Mouse (Mus musculus): ENCODE measurements around the gene Nme8. TPM values are rescaled to one million over a fixed set of nuclear protein-coding genes. Genes with fewer than 3 reads are reported as not detected.

The Nme8 gene
- total and polyA plus RNA-seq, 2 experiments: not detected

DNA sequence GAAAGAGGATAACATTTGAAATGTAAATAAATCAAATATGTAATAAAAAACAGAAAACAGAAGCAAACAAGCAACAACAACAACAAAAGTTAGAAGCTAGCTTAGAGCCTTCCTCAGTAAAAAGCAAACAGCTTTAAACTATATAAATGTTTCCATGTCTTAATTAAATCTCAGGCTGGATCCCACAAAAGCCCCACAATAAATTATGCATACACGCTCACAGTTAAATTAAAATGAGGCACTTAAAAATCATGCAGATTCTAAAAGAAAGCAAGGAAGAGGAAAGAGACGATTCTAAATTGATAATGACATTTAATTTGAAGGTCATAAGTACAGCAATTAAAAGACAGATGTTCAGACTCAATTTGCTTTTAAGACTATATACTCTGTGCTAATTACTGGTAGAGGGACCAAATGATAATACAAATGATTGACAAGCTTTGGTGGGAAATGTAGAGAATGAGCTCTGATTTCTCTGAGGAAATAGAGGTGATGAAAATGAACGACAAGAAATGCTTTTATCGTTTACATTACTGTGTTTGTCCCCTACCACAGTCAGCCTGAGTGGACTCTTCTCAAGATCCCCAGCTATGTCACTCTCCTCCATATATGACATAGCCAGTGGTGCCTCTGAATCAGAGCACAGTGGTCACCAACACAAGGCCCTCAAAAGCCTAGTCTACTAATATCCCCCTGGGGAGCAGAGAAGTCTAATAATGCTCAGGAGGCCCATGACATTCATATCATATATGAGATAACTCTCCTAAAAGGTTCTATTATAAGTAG is 29.0 kb downstream of the Nme8 start:
- Histone ChIP-seq H3K4me1 (ENCODE audit: control insufficient read depth, insufficient read depth, low read length) (no peaks in the 10 kb centered on the region), H3K27me3 (ENCODE audit: control insufficient read depth, insufficient read depth, low read length) (no peaks in the 10 kb centered on the region), H3K79me2 (ENCODE audit: control insufficient read depth, insufficient read depth, low read length) (no peaks in the 10 kb centered on the region), H3K36me3 (ENCODE audit: control insufficient read depth, insufficient read depth, low read length) (no peaks in the 10 kb centered on the region), H3K9ac (ENCODE audit: low read depth, low read length) (no peak overlapping the region), H3K4me3 (ENCODE audit: insufficient read depth, low read depth, low read length) (no peak overlapping the region), H3K27ac (replicated peaks; ENCODE audit: insufficient read depth, low read depth, low read length) (no peak overlapping the region)
- 81% methylated on average over 4 of the region's 4 CpGs for WGBS
- TF ChIP-seq CTCF (IDR thresholded peaks at IDR 0.05; ENCODE audit: low read depth, low read length): no peak
- no peak for DNase-seq (ENCODE audit: extremely low read depth, low read depth, low spot score)

DNA sequence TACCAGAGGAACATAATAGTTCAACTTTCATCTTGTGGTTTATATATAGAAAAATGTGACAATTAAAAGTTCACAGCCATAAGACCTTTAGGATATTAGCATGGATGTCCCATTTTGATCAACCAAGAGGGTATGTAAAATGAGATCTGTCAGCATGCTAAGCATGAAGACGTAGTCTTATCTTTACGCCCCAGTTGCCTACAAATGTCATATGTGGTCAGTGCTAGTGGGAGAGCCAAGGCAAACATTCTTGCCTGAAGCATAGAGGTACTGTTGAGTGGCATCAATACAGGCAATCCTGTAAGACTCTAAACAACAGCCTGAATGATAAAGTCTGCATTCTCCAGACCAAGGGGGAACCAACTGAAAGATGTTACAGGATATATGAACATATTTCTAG is 45.2 kb downstream of the Nme8 start:
- H3K27ac ChIP-seq (replicated peaks; ENCODE audit: insufficient read depth, low read depth, low read length): no peak overlapping the region

DNA sequence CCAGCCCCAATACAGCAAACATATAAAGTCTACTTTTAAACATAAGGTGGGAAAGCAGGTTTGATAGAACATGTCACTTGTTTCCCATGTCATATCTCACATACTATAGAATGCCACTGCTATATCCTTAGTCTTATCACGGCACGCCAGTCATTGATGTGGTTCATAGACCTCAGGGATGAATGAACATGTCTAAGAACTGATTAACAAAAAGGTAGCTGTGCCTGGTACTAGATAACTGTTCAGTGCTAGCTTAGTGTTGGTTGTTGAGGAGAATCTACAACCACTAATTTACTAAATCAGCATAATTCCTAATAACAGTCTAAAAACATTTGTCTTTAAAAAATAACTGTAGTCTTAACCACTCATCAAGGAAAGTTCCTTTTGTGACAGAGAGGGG is 47.8 kb downstream of the Nme8 start:
- Histone ChIP-seq H3K4me3 (ENCODE audit: insufficient read depth, low read depth, low read length) (no peak overlapping the region), H3K4me1 (ENCODE audit: control insufficient read depth, insufficient read depth, low read length) (no peaks in the 10 kb centered on the region), H3K27me3 (ENCODE audit: control insufficient read depth, insufficient read depth, low read length) (no peaks in the 10 kb centered on the region), H3K79me2 (ENCODE audit: control insufficient read depth, insufficient read depth, low read length) (no peaks in the 10 kb centered on the region), H3K9ac (ENCODE audit: low read depth, low read length) (no peak overlapping the region), H3K36me3 (ENCODE audit: control insufficient read depth, insufficient read depth, low read length) (no peaks in the 10 kb centered on the region), H3K27ac (replicated peaks; ENCODE audit: insufficient read depth, low read depth, low read length) (no peak overlapping the region)
- WGBS: 95% methylated on average over 2 of the region's 2 CpGs
- TF ChIP-seq POLR2A (IDR thresholded peaks at IDR 0.05; ENCODE audit: extremely low read depth, insufficient read depth, low read length) (no peak), CTCF (IDR thresholded peaks at IDR 0.05; ENCODE audit: low read depth, low read length) (no peak)
- DNase-seq (ENCODE audit: extremely low read depth, low read depth, low spot score): no peak

More for the DNA sequence above, 45.2 kb downstream of the Nme8 start:
- no peak for DNase-seq (ENCODE audit: extremely low read depth, low read depth, low spot score)
- H3K9ac ChIP-seq (ENCODE audit: low read depth, low read length): no peak overlapping the region
- H3K79me2 ChIP-seq (ENCODE audit: control insufficient read depth, insufficient read depth, low read length): no peaks in the 10 kb centered on the region
- H3K27me3 ChIP-seq (ENCODE audit: control insufficient read depth, insufficient read depth, low read length): no peaks in the 10 kb centered on the region
- 86% methylated on average over 2 of the region's 2 CpGs for WGBS
- no peaks in the 10 kb centered on the region for H3K36me3 ChIP-seq (ENCODE audit: control insufficient read depth, insufficient read depth, low read length)
- TF ChIP-seq POLR2A (IDR thresholded peaks at IDR 0.05; ENCODE audit: extremely low read depth, insufficient read depth, low read length): no peak
- no peak for TF ChIP-seq CTCF (IDR thresholded peaks at IDR 0.05; ENCODE audit: low read depth, low read length)
- no peak overlapping the region for H3K4me3 ChIP-seq (ENCODE audit: insufficient read depth, low read depth, low read length)
- H3K4me1 ChIP-seq (ENCODE audit: control insufficient read depth, insufficient read depth, low read length): no peaks in the 10 kb centered on the region

DNA sequence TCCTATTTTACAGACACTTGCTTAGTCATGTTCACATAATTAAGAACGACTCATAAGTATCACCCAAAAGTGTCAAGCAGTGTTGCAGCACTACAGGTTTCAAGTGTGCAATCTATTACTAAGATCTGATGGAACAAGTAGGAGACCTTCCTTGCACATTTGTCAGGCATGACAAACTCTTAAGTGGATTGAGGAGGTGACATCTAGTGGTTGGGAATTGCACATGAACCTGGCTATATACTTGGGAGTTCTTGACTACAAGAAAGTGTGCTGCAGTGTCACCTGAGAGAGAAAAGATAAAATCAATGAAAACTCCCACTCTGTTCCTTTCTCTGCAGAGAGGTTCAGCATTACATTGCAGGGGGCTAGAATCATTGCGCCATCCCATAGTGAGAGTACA is 53.4 kb downstream of the Nme8 start:
- Histone ChIP-seq H3K4me3 (ENCODE audit: insufficient read depth, low read depth, low read length) (no peak overlapping the region), H3K27me3 (ENCODE audit: control insufficient read depth, insufficient read depth, low read length) (no peaks in the 10 kb centered on the region), H3K27ac (replicated peaks; ENCODE audit: insufficient read depth, low read depth, low read length) (no peak overlapping the region), H3K79me2 (ENCODE audit: control insufficient read depth, insufficient read depth, low read length) (no peaks in the 10 kb centered on the region), H3K9ac (ENCODE audit: low read depth, low read length) (no peak overlapping the region), H3K4me1 (ENCODE audit: control insufficient read depth, insufficient read depth, low read length) (no peaks in the 10 kb centered on the region), H3K36me3 (ENCODE audit: control insufficient read depth, insufficient read depth, low read length) (no peaks in the 10 kb centered on the region)
- peak; percentile 4 for DNase-seq (ENCODE audit: extremely low read depth, low read depth, low spot score)
- TF ChIP-seq CTCF (IDR thresholded peaks at IDR 0.05; ENCODE audit: low read depth, low read length) (no peak), POLR2A (IDR thresholded peaks at IDR 0.05; ENCODE audit: extremely low read depth, insufficient read depth, low read length) (no peak)
- 62% methylated on average over 2 of the region's 2 CpGs for WGBS

DNA sequence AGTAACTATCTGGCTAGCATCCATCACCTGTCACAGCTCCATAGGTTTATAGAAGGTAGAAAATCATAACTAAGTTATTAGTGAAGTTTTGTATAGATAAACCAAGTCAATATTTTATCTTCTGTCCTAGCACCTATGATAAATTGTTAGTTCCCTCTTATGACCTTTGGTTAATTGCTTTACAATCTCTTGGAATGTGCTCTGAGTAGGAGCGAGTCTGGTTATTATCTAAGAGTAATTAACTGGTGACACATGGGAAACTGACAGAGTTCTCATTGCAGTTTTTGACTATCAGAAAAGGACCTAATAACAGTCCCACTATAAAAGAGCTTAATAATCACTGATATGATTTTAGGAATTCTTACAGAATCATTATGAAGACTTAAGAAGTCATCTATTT is 54.1 kb downstream of the Nme8 start:
- no peak overlapping the region for H3K9ac ChIP-seq (ENCODE audit: low read depth, low read length)
- WGBS: 80% methylated on average over 1 of the region's 1 CpGs
- no peaks in the 10 kb centered on the region for H3K79me2 ChIP-seq (ENCODE audit: control insufficient read depth, insufficient read depth, low read length)
- no peak overlapping the region for H3K4me3 ChIP-seq (ENCODE audit: insufficient read depth, low read depth, low read length)
- no peak for TF ChIP-seq CTCF (IDR thresholded peaks at IDR 0.05; ENCODE audit: low read depth, low read length)
- H3K36me3 ChIP-seq (ENCODE audit: control insufficient read depth, insufficient read depth, low read length): no peaks in the 10 kb centered on the region
- no peak overlapping the region for H3K27ac ChIP-seq (replicated peaks; ENCODE audit: insufficient read depth, low read depth, low read length)
- H3K27me3 ChIP-seq (ENCODE audit: control insufficient read depth, insufficient read depth, low read length): no peaks in the 10 kb centered on the region
- no peak for DNase-seq (ENCODE audit: extremely low read depth, low read depth, low spot score)
- H3K4me1 ChIP-seq (ENCODE audit: control insufficient read depth, insufficient read depth, low read length): no peaks in the 10 kb centered on the region

DNA sequence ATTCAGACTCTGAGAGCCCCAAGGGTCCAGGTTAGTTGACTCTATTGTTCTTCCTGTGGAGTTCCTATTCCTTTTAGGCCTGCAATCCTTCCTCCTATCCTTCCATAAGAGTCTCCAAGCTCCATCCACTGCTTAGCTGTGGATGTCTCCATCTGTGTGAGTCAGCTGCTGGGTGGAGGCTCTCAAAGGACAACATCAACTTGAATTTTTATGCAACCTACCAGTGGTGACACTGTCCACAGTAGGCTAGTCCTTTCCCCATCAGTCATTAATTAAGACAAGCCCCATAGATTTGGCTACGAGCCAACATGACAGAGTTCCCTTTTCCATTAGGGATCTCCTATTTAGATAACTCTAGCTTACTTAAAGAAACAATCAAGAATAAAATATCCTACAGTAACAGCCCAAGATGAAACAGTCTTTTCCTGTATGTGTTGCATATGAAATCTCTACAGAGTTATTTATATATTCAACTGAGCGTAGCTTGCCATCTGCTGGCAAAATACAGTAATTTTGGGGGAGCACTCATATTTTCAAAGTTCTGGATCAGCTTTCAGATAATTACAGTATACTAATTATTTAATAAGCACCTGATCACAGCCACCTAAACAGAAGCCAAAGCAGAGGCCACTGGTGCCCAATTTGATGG is 57.3 kb downstream of the Nme8 start:
- WGBS: 79% methylated on average over 2 of the region's 2 CpGs
- DNase-seq (ENCODE audit: extremely low read depth, low read depth, low spot score): no peak
- Histone ChIP-seq H3K27me3 (ENCODE audit: control insufficient read depth, insufficient read depth, low read length) (no peaks in the 10 kb centered on the region), H3K79me2 (ENCODE audit: control insufficient read depth, insufficient read depth, low read length) (no peaks in the 10 kb centered on the region), H3K27ac (replicated peaks; ENCODE audit: insufficient read depth, low read depth, low read length) (no peak overlapping the region), H3K4me1 (ENCODE audit: control insufficient read depth, insufficient read depth, low read length) (no peaks in the 10 kb centered on the region), H3K36me3 (ENCODE audit: control insufficient read depth, insufficient read depth, low read length) (no peaks in the 10 kb centered on the region), H3K9ac (ENCODE audit: low read depth, low read length) (no peak overlapping the region), H3K4me3 (ENCODE audit: insufficient read depth, low read depth, low read length) (no peak overlapping the region)
- TF ChIP-seq POLR2A (IDR thresholded peaks at IDR 0.05; ENCODE audit: extremely low read depth, insufficient read depth, low read length) (no peak), CTCF (IDR thresholded peaks at IDR 0.05; ENCODE audit: low read depth, low read length) (no peak)

Measured in liver, adult 2 months (tissue).